Mouse (Mus musculus) forebrain, embryonic 11.5 days (tissue): ENCODE data around the gene Tspan9. TPM values are rescaled to one million over a fixed set of nuclear protein-coding genes. Genes with fewer than 3 reads are reported as not detected.

Experiments used
- ATAC-seq: fragments of 200-750 bp; cut with Nextera tagmentation; replicated peaks from 2 replicates; pipeline ENCODE4 v1.8.0; 2017; ENCODE audit warnings: moderate TSS enrichment; ENCODE audit not compliant: low FRiP score
- DNase-seq: peaks from one replicate; pipeline ENCODE4 v3.0.0-alpha.2; 2017; ENCODE audit warnings: low spot score
- H3K27ac ChIP-seq: fragments of 300-500 bp; sonication (generic); 2 replicates; pipeline ENCODE4 v1.5.1; 2014; ENCODE audit warnings: low read depth, low read length
- H3K27me3 ChIP-seq: fragments of 300-500 bp; sonication (generic); 2 replicates; pipeline ENCODE4 v1.6.1; 2014; ENCODE audit warnings: mild to moderate bottlenecking, low read length, mixed read lengths; ENCODE audit not compliant: control insufficient read depth, insufficient read depth
- H3K36me3 ChIP-seq: fragments of 300-500 bp; sonication (generic); 2 replicates; pipeline ENCODE4 v1.6.1; 2014; ENCODE audit warnings: mild to moderate bottlenecking, low read length, moderate library complexity, mixed read lengths; ENCODE audit not compliant: control insufficient read depth, insufficient read depth
- H3K4me1 ChIP-seq: fragments of 300-500 bp; sonication (generic); replicated peaks from 2 replicates; pipeline ENCODE4 v1.6.1; 2014; ENCODE audit warnings: low read length, mixed read lengths; ENCODE audit not compliant: control insufficient read depth, insufficient read depth
- H3K4me2 ChIP-seq: fragments of 300-500 bp; sonication (generic); 2 replicates; pipeline ENCODE4 v1.6.1; 2014; ENCODE audit warnings: low read depth, mild to moderate bottlenecking, low read length, moderate library complexity, mixed read lengths; ENCODE audit not compliant: severe bottlenecking
- H3K4me3 ChIP-seq: fragments of 300-500 bp; sonication (generic); 2 replicates; pipeline ENCODE4 v1.5.1; 2014; ENCODE audit warnings: low read depth, low read length
- H3K9ac ChIP-seq: fragments of 300-500 bp; sonication (generic); 2 replicates; pipeline ENCODE4 v1.6.1; 2014; ENCODE audit warnings: low read length
- H3K9me3 ChIP-seq: fragments of 300-500 bp; sonication (generic); 2 replicates; pipeline ENCODE4 v1.6.1; 2016; ENCODE audit warnings: low read length, mixed read lengths; ENCODE audit not compliant: control insufficient read depth
- WGBS: fragments of 180-500 bp; shearing (Covaris S2); extraction: QIAGEN DNeasy Blood & Tissue Kit; methylation state at CpG from one replicate; pipeline ENCODE4 v1.1.7; 2014; 5-methylcytosine and 5-hydroxymethylcytosine counted together
- polyA plus RNA-seq: library from polyadenylated mRNA; unstranded; fragments of >200 nt; fragmentation: Nextera tagmentation; extraction: Ambion mirVana; gene quantifications from 2 replicates; pipeline ENCODE4 v1.2.1, GENCODE M21; 2014

Gene Tspan9
- polyA plus RNA-seq, 1 experiment from 2014 or later: 39.6 TPM

DNA sequence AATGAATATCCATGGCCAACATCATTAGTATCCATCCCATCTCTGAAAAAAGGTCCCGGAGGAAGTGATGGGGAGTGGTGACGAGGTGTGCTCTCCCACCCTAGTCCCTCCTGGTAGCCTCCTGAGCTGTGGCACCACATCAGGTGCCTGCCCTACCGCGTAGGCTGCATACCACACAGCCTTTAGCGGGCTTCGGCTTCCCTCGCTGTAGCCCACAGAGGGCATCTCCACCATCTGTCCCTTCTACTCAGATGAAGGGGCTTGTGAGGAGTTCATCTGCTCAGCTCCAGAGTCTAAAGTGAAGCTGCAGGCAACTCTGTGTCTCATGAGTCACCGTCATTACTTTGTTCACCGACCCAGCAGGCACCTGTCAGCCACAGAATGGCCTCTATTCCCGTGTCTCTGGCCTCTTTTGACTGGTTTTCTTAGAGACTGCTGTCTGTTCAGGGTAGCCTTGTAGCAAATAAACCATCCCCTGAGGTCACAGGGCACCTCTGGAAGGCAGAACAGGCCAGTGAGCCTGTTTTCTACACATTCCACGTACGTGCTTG lies 154.4 kb downstream of the Tspan9 start:
- WGBS: 80% methylated on average over 12 of the region's 12 CpGs
- no peak overlapping the region for H3K27ac ChIP-seq
- no peaks in the 10 kb centered on the region for H3K36me3 ChIP-seq
- no peaks in the 10 kb centered on the region for H3K9me3 ChIP-seq
- no peaks in the 10 kb centered on the region for H3K27me3 ChIP-seq
- no peak for ATAC-seq
- DNase-seq: no peak
- H3K4me3 ChIP-seq: no peak overlapping the region
- no peaks in the 10 kb centered on the region for H3K4me1 ChIP-seq
- H3K4me2 ChIP-seq: no peak overlapping the region
- H3K9ac ChIP-seq: no peak overlapping the region

DNA sequence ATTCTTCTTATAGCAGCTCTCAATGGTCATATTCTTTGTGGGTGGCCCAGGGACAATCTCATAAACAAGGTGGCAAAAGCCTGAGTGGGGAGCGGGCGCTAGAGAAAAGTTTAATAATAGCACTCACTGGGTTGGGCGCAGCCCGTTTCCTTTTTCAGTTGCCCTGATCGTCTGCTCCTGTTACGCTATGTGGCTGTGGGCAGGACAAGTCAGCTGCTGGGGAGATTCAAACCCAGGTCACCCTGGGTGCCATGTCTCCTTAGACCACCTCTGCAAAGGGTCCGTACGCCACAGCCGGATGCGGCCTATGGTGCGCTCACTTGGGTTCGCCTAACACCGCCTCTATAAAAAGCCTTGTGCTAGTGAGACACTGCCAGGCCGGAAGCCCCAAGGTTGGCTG lies 156.0 kb downstream of the Tspan9 start:
- 95% methylated on average over 14 of the region's 14 CpGs for WGBS
- DNase-seq (no peak), ATAC-seq (no peak)
- Histone ChIP-seq H3K4me3 (no peak overlapping the region), H3K27ac (no peak overlapping the region), H3K4me2 (no peak overlapping the region), H3K27me3 (no peaks in the 10 kb centered on the region), H3K9me3 (no peaks in the 10 kb centered on the region), H3K9ac (no peak overlapping the region; the same call in 1 of the 2 replicates), H3K4me1 (no peaks in the 10 kb centered on the region), H3K36me3 (no peaks in the 10 kb centered on the region)

DNA sequence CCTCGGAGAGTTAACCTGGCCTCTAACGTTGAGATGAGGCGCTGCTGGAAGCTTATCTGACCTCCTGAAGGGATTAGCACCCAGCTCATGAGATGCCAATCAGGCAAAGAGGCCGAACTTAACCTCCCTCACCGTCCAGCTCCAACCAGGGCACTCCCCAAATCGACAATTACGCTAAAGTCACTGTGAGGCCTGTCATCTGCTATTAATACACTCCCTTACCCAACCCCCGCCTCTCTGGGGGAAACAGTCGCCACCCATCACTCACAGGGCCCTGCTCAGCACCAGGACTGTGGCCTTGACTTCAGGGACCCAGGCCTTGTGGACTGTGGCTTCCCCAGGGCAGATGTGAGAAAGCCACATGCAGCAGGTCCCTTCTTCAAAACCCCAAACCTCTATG lies 157.0 kb downstream of the Tspan9 start:
- no peak overlapping the region for H3K27ac ChIP-seq
- DNase-seq (no peak), ATAC-seq (no peak)
- H3K9ac ChIP-seq: no peak overlapping the region
- no peaks in the 10 kb centered on the region for H3K27me3 ChIP-seq
- no peaks in the 10 kb centered on the region for H3K4me1 ChIP-seq
- H3K9me3 ChIP-seq: no peaks in the 10 kb centered on the region
- H3K4me3 ChIP-seq: no peak overlapping the region
- H3K4me2 ChIP-seq: no peak overlapping the region
- WGBS: 56% methylated on average over 9 of the region's 9 CpGs
- H3K36me3 ChIP-seq: no peaks in the 10 kb centered on the region

DNA sequence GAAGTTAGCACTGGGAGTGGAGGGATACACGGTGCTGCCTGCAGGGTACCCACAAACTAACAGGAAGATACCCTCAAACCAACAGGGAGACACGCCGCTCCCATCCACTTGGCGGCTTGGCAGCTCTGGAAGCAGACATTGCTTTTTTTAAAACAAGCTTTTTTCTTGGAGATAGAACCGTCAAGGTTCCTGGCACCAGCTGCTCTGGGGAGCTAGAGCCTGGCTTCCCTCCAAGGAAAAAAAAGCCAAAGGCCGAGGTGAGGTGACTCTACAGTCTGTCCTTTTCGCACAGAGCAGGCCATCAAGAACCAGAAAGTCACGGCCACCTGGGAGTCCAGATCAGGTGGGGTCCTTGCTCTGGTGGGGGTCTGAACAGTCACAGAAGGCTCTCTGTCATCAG lies 162.2 kb downstream of the Tspan9 start:
- ATAC-seq (no peak), DNase-seq (no peak)
- Histone ChIP-seq H3K27me3 (no peaks in the 10 kb centered on the region), H3K9me3 (no peaks in the 10 kb centered on the region), H3K4me1 (no peaks in the 10 kb centered on the region), H3K27ac (no peak overlapping the region), H3K36me3 (no peaks in the 10 kb centered on the region), H3K9ac (no peak overlapping the region), H3K4me2 (no peak overlapping the region), H3K4me3 (no peak overlapping the region)
- 77% methylated on average over 8 of the region's 8 CpGs for WGBS

DNA sequence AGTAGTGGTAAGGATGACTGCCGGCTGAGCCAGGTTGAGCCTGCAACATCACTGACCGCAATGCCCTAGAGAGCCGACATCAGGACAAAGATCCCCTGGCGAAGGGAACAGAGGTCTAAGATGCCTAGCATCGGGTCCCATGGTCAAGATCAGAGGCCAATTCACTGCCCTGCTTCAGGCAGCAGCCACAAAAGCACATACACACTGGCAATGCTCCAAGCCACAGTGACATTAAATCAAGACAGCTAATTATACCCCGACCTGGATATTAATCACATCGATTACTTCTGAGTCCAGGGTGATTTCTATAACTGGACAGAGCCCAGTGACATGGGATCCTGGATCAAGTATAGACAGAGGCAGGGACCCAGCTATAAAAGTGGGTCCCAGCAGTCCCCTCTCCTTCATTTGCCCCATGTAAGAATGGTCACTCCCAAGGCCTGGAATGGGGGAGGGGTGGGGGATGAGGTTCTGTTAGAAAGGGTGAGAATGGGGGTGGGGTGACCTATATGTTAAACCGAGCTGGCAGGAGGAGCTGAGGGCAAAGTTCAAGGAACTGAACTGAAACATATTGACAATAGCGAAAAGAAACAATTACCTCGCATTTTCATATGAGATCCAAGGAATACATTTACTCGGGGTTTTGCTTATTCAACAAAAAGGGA lies 162.9 kb downstream of the Tspan9 start:
- H3K36me3 ChIP-seq: no peaks in the 10 kb centered on the region
- no peak overlapping the region for H3K27ac ChIP-seq
- H3K9me3 ChIP-seq: no peaks in the 10 kb centered on the region
- ATAC-seq: no peak
- H3K4me1 ChIP-seq: no peaks in the 10 kb centered on the region
- WGBS: 66% methylated on average over 11 of the region's 11 CpGs
- H3K4me2 ChIP-seq: no peak overlapping the region
- H3K27me3 ChIP-seq: no peaks in the 10 kb centered on the region
- no peak overlapping the region for H3K9ac ChIP-seq
- no peak for DNase-seq
- no peak overlapping the region for H3K4me3 ChIP-seq

DNA sequence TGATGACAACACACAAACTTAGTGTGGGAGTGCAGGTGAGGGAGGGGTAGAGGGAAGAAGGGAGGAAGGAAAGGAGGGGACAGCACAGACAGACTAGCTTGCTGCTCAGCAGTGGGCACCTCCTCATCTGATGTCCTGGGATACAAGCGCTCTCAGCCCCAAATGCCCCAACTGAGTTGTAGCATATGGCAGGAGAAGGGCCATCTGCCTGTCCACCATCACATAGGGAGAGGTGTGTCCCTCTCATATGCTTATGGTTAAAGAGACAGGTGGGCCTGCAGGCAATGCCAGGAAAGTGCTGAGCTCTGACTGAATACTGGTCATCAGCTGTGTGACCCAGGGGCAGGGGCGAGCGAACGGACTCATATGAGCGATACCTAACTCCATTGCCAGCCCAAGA lies 163.6 kb downstream of the Tspan9 start:
- Histone ChIP-seq H3K36me3 (no peaks in the 10 kb centered on the region), H3K27ac (no peak overlapping the region), H3K4me1 (no peaks in the 10 kb centered on the region), H3K27me3 (no peaks in the 10 kb centered on the region), H3K9me3 (no peaks in the 10 kb centered on the region), H3K4me2 (no peak overlapping the region), H3K4me3 (no peak overlapping the region), H3K9ac (no peak overlapping the region)
- ATAC-seq (no peak), DNase-seq (no peak)
- 98% methylated on average over 5 of the region's 5 CpGs for WGBS

DNA sequence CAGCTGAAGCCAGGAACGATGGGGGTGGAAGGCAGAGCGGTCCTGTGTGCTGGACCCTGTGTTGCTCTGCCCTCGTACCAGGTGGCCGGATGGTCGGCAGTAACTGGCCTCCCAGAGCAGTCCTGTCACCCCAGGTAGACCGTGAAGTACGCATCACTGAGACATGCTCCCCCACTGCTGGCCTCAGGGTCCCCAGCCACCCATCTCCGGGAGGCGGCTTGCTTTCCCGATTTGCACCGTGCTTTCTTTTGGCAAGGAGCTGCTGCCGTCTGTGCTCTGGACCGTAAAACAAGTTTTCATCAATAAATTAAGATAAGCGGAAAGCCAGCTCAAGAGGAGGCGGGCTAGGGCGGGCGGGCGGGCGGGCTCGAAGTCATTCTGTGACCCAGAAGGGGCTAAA lies 164.5 kb downstream of the Tspan9 start:
- Histone ChIP-seq H3K4me3 (no peak overlapping the region), H3K9ac (no peak overlapping the region), H3K9me3 (no peaks in the 10 kb centered on the region), H3K27ac (no peak overlapping the region), H3K4me1 (no peaks in the 10 kb centered on the region), H3K4me2 (no peak overlapping the region), H3K27me3 (no peaks in the 10 kb centered on the region), H3K36me3 (no peaks in the 10 kb centered on the region)
- DNase-seq (no peak), ATAC-seq (no peak)
- WGBS: 65% methylated on average over 20 of the region's 20 CpGs

DNA sequence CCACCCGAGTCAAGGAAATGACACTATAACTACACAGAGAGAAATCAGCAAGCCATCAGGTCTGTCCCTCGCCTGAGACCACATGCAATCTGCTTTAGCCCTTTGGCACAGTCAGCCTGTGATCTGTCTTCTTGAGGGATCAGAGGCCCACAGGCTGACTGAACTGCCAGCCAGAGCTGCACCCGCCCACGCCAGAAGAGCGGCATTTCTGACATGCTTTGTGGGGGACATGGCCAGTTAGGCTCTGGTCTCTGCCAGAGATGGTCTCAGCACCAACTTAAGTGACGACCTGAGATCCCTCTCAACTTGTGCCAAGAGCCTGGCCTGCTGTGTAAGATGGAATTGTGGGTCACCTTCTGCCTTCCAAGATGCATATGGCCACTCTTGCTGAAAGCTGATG lies 166.7 kb downstream of the Tspan9 start:
- Histone ChIP-seq H3K4me2 (no peak overlapping the region), H3K4me1 (peaks cover 2% of the 10 kb centered on the region; the same call in 1 of the 2 replicates), H3K4me3 (no peak overlapping the region), H3K9me3 (no peaks in the 10 kb centered on the region), H3K27ac (no peak overlapping the region), H3K36me3 (no peaks in the 10 kb centered on the region), H3K27me3 (no peaks in the 10 kb centered on the region), H3K9ac (no peak overlapping the region)
- no peak for ATAC-seq
- 90% methylated on average over 6 of the region's 6 CpGs for WGBS
- no peak for DNase-seq

DNA sequence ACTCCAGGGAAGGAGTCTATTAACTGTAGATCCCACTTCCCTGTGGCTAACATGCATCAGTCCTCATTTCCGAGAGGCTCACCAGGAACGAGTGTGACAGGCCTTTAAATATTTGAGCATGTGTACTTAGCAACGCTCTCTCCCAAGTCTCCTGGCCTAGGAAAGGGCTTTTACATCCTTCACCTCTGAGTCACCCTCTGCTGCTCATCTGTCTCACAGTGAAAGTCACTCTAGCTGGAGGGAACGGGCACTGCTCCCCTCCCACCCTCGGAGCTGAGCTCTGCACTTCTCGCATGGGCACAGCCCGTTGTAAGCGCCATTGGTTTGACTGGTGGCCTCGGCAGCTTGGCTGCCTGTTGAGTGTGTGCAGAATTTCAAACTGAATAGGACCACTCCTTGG lies 169.4 kb downstream of the Tspan9 start:
- peaks cover 2% of the 10 kb centered on the region; the same call in 1 of the 2 replicates for H3K4me1 ChIP-seq
- WGBS: 71% methylated on average over 9 of the region's 9 CpGs
- H3K4me2 ChIP-seq: no peak overlapping the region
- no peak overlapping the region for H3K4me3 ChIP-seq
- no peak overlapping the region for H3K9ac ChIP-seq
- H3K9me3 ChIP-seq: no peaks in the 10 kb centered on the region
- no peaks in the 10 kb centered on the region for H3K27me3 ChIP-seq
- no peaks in the 10 kb centered on the region for H3K36me3 ChIP-seq
- no peak for DNase-seq
- ATAC-seq: no peak
- H3K27ac ChIP-seq: no peak overlapping the region
